Mouse (Mus musculus): Measurements from ENCODE around the gene Igflr1. TPM values are rescaled to one million over a fixed set of nuclear protein-coding genes. Genes with fewer than 3 reads are reported as not detected.

Igflr1 gene
- 0.56 TPM for polyA plus RNA-seq (2012; fragmentation: generic; extraction: Trizol)
- long read RNA-seq, experiment 1 = 0 reads
- long read RNA-seq, experiment 2 = 0 reads

- Histone ChIP-seq H3K79me2 (ENCODE audit: control insufficient read depth, insufficient read depth) (peaks cover 28% of the 10 kb centered on the region), H3K79me3 (ENCODE audit: low read depth) (peaks cover 2% of the 10 kb centered on the region), H3K27me3 (ENCODE audit: control insufficient read depth, insufficient read depth, insufficient read length) (no peaks in the 10 kb centered on the region), H3ac (ENCODE audit: control insufficient read depth, insufficient read length, low read depth) (no peak within 1 kb of the TSS), H3K36me3 (ENCODE audit: control insufficient read depth, insufficient read depth) (peaks cover 14% of the 10 kb centered on the region), H3K4me3 (ENCODE audit: insufficient read depth, poor library complexity, severe bottlenecking) (no peak within 1 kb of the TSS)
- no peak for TF ChIP-seq MYOD1 (IDR thresholded peaks at IDR 0.05; ENCODE audit: control insufficient read depth, insufficient read length, low read depth)
- no peak for TF ChIP-seq FOSL1 (IDR thresholded peaks at IDR 0.05; ENCODE audit: insufficient read depth, low read length, poor library complexity, severe bottlenecking)
- TF ChIP-seq CEBPB (IDR thresholded peaks at IDR 0.05; ENCODE audit: low read depth) = no peak
- no peak for TF ChIP-seq MAX (IDR thresholded peaks at IDR 0.05)
- no peak for TF ChIP-seq CTCF (IDR thresholded peaks at IDR 0.05; ENCODE audit: control insufficient read depth, insufficient read depth, insufficient read length)
- TF ChIP-seq MYOG (IDR thresholded peaks at IDR 0.05; ENCODE audit: control insufficient read depth, extremely low read depth, insufficient read length) = no peak
- no peak for TF ChIP-seq USF1 (IDR thresholded peaks at IDR 0.05; ENCODE audit: low read depth)
These were observed at the start of gene Igflr1 for GRCm38 (mm10) chr7:30564970-30565571. TSS of gene Igflr1 (plus strand) at chr7:30565427.

- TF ChIP-seq CEBPB (IDR thresholded peaks at IDR 0.05; ENCODE audit: low read depth) = no peak
- TF ChIP-seq USF1 (IDR thresholded peaks at IDR 0.05; ENCODE audit: low read depth) = no peak
- Histone ChIP-seq H3K36me3 (ENCODE audit: control insufficient read depth, insufficient read depth) (no peaks in the 10 kb centered on the region), H3K4me3 (ENCODE audit: insufficient read depth, poor library complexity, severe bottlenecking) (no peak overlapping the region), H3K79me3 (ENCODE audit: low read depth) (no peaks in the 10 kb centered on the region), H3ac (ENCODE audit: control insufficient read depth, insufficient read length, low read depth) (no peak overlapping the region), H3K27me3 (ENCODE audit: control insufficient read depth, insufficient read depth, insufficient read length) (peaks cover 10% of the 10 kb centered on the region), H3K79me2 (ENCODE audit: control insufficient read depth, insufficient read depth) (no peaks in the 10 kb centered on the region)
These were observed 46.9 kb upstream of the Igflr1 start for GRCm38 (mm10) chr7:30518325-30518724.

- H3K79me2 ChIP-seq (ENCODE audit: control insufficient read depth, insufficient read depth) = no peaks in the 10 kb centered on the region
- peaks cover 5% of the 10 kb centered on the region for H3K27me3 ChIP-seq (ENCODE audit: control insufficient read depth, insufficient read depth, insufficient read length)
- no peaks in the 10 kb centered on the region for H3K79me3 ChIP-seq (ENCODE audit: low read depth)
- no peak for TF ChIP-seq USF1 (IDR thresholded peaks at IDR 0.05; ENCODE audit: low read depth)
- TF ChIP-seq MAX (IDR thresholded peaks at IDR 0.05) = no peak
- no peak for TF ChIP-seq CEBPB (IDR thresholded peaks at IDR 0.05; ENCODE audit: low read depth)
- no peak for TF ChIP-seq MYOD1 (IDR thresholded peaks at IDR 0.05; ENCODE audit: control insufficient read depth, insufficient read length, low read depth)
- no peak for TF ChIP-seq MYOG (IDR thresholded peaks at IDR 0.05; ENCODE audit: control insufficient read depth, extremely low read depth, insufficient read length)
- TF ChIP-seq CTCF (IDR thresholded peaks at IDR 0.05; ENCODE audit: control insufficient read depth, insufficient read depth, insufficient read length) = no peak
- no peak for TF ChIP-seq FOSL1 (IDR thresholded peaks at IDR 0.05; ENCODE audit: insufficient read depth, low read length, poor library complexity, severe bottlenecking)
- H3K4me3 ChIP-seq (ENCODE audit: insufficient read depth, poor library complexity, severe bottlenecking) = no peak overlapping the region
- H3K36me3 ChIP-seq (ENCODE audit: control insufficient read depth, insufficient read depth) = no peaks in the 10 kb centered on the region
- no peak overlapping the region for H3ac ChIP-seq (ENCODE audit: control insufficient read depth, insufficient read length, low read depth)
These were observed 44.8 kb upstream of the Igflr1 start for GRCm38 (mm10) chr7:30520396-30520795.

- H3ac ChIP-seq (ENCODE audit: control insufficient read depth, insufficient read length, low read depth) = no peak overlapping the region
- no peak overlapping the region for H3K4me3 ChIP-seq (ENCODE audit: insufficient read depth, poor library complexity, severe bottlenecking)
- no peaks in the 10 kb centered on the region for H3K36me3 ChIP-seq (ENCODE audit: control insufficient read depth, insufficient read depth)
- no peaks in the 10 kb centered on the region for H3K79me2 ChIP-seq (ENCODE audit: control insufficient read depth, insufficient read depth)
- TF ChIP-seq FOSL1 (IDR thresholded peaks at IDR 0.05; ENCODE audit: insufficient read depth, low read length, poor library complexity, severe bottlenecking) (no peak), MYOG (IDR thresholded peaks at IDR 0.05; ENCODE audit: control insufficient read depth, extremely low read depth, insufficient read length) (no peak), CTCF (IDR thresholded peaks at IDR 0.05; ENCODE audit: control insufficient read depth, insufficient read depth, insufficient read length) (no peak), MAX (IDR thresholded peaks at IDR 0.05) (no peak), MYOD1 (IDR thresholded peaks at IDR 0.05; ENCODE audit: control insufficient read depth, insufficient read length, low read depth) (no peak), CEBPB (IDR thresholded peaks at IDR 0.05; ENCODE audit: low read depth) (no peak), USF1 (IDR thresholded peaks at IDR 0.05; ENCODE audit: low read depth) (no peak)
- H3K79me3 ChIP-seq (ENCODE audit: low read depth) = no peaks in the 10 kb centered on the region
- H3K27me3 ChIP-seq (ENCODE audit: control insufficient read depth, insufficient read depth, insufficient read length) = peaks cover 1% of the 10 kb centered on the region
These were observed 44.4 kb upstream of the Igflr1 start for GRCm38 (mm10) chr7:30520856-30521255.

- H3K79me3 ChIP-seq (ENCODE audit: low read depth) = no peaks in the 10 kb centered on the region
- H3K36me3 ChIP-seq (ENCODE audit: control insufficient read depth, insufficient read depth) = no peaks in the 10 kb centered on the region
- TF ChIP-seq MYOG (IDR thresholded peaks at IDR 0.05; ENCODE audit: control insufficient read depth, extremely low read depth, insufficient read length) (no peak), MAX (IDR thresholded peaks at IDR 0.05) (no peak), MYOD1 (IDR thresholded peaks at IDR 0.05; ENCODE audit: control insufficient read depth, insufficient read length, low read depth) (no peak), CTCF (IDR thresholded peaks at IDR 0.05; ENCODE audit: control insufficient read depth, insufficient read depth, insufficient read length) (no peak), CEBPB (IDR thresholded peaks at IDR 0.05; ENCODE audit: low read depth) (no peak), FOSL1 (IDR thresholded peaks at IDR 0.05; ENCODE audit: insufficient read depth, low read length, poor library complexity, severe bottlenecking) (no peak), USF1 (IDR thresholded peaks at IDR 0.05; ENCODE audit: low read depth) (no peak)
- no peak overlapping the region for H3K4me3 ChIP-seq (ENCODE audit: insufficient read depth, poor library complexity, severe bottlenecking)
- H3ac ChIP-seq (ENCODE audit: control insufficient read depth, insufficient read length, low read depth) = no peak overlapping the region
- no peaks in the 10 kb centered on the region for H3K79me2 ChIP-seq (ENCODE audit: control insufficient read depth, insufficient read depth)
- no peaks in the 10 kb centered on the region for H3K27me3 ChIP-seq (ENCODE audit: control insufficient read depth, insufficient read depth, insufficient read length)
These were observed 42.4 kb upstream of the Igflr1 start for GRCm38 (mm10) chr7:30522871-30523270.

GRCm38 (mm10) chr7:30524487-30524886, 40.7 kb upstream of the Igflr1 start:
- Histone ChIP-seq H3ac (ENCODE audit: control insufficient read depth, insufficient read length, low read depth) (no peak overlapping the region), H3K4me3 (ENCODE audit: insufficient read depth, poor library complexity, severe bottlenecking) (no peak overlapping the region), H3K79me3 (ENCODE audit: low read depth) (no peaks in the 10 kb centered on the region), H3K27me3 (ENCODE audit: control insufficient read depth, insufficient read depth, insufficient read length) (no peaks in the 10 kb centered on the region), H3K36me3 (ENCODE audit: control insufficient read depth, insufficient read depth) (no peaks in the 10 kb centered on the region), H3K79me2 (ENCODE audit: control insufficient read depth, insufficient read depth) (no peaks in the 10 kb centered on the region)
- TF ChIP-seq USF1 (IDR thresholded peaks at IDR 0.05; ENCODE audit: low read depth) = no peak
- no peak for TF ChIP-seq MAX (IDR thresholded peaks at IDR 0.05)
- no peak for TF ChIP-seq CEBPB (IDR thresholded peaks at IDR 0.05; ENCODE audit: low read depth)
- TF ChIP-seq CTCF (IDR thresholded peaks at IDR 0.05; ENCODE audit: control insufficient read depth, insufficient read depth, insufficient read length) = no peak
- TF ChIP-seq MYOG (IDR thresholded peaks at IDR 0.05; ENCODE audit: control insufficient read depth, extremely low read depth, insufficient read length) = no peak
- TF ChIP-seq MYOD1 (IDR thresholded peaks at IDR 0.05; ENCODE audit: control insufficient read depth, insufficient read length, low read depth) = no peak
- TF ChIP-seq FOSL1 (IDR thresholded peaks at IDR 0.05; ENCODE audit: insufficient read depth, low read length, poor library complexity, severe bottlenecking) = no peak

Measured in C2C12 (cell line).